Mouse (Mus musculus) heart, embryonic 13.5 days (tissue): Measurements from ENCODE around the gene 4930402H24Rik. TPM values are rescaled to one million over a fixed set of nuclear protein-coding genes. Genes with fewer than 3 reads are reported as not detected.

ENCODE experiments used
- ATAC-seq: fragments of 200-750 bp; cut with Nextera tagmentation; 2 replicates; pipeline ENCODE4 v1.8.0; 2017; ENCODE audit warnings: moderate TSS enrichment; ENCODE audit not compliant: insufficient number of reproducible peaks, low FRiP score, low TSS enrichment; ENCODE audit errors: extremely low read depth
- H3K27ac ChIP-seq: fragments of 300-500 bp; sonication (generic); replicated peaks from 2 replicates; pipeline ENCODE4 v1.5.1; 2015; ENCODE audit warnings: moderate library complexity, mild to moderate bottlenecking, inconsistent platforms
- H3K27me3 ChIP-seq: fragments of 300-500 bp; sonication (generic); replicated peaks from 2 replicates; pipeline ENCODE4 v1.6.1; 2015; ENCODE audit warnings: mild to moderate bottlenecking, inconsistent platforms
- H3K36me3 ChIP-seq: fragments of 300-500 bp; sonication (generic); 2 replicates; pipeline ENCODE4 v1.6.1; 2015; ENCODE audit warnings: mild to moderate bottlenecking, inconsistent platforms
- H3K4me1 ChIP-seq: fragments of 300-500 bp; sonication (generic); 2 replicates; pipeline ENCODE4 v1.6.1; 2015; ENCODE audit warnings: inconsistent platforms
- H3K4me2 ChIP-seq: fragments of 300-500 bp; sonication (generic); 2 replicates; pipeline ENCODE4 v1.6.1; 2015; ENCODE audit warnings: inconsistent platforms, mild to moderate bottlenecking, moderate library complexity
- H3K4me3 ChIP-seq: fragments of 300-500 bp; sonication (generic); 2 replicates; pipeline ENCODE4 v1.5.1; 2015; ENCODE audit warnings: moderate library complexity, mild to moderate bottlenecking, inconsistent platforms
- H3K9ac ChIP-seq: fragments of 300-500 bp; sonication (generic); 2 replicates; pipeline ENCODE4 v1.6.1; 2015; ENCODE audit warnings: inconsistent platforms, mild to moderate bottlenecking, moderate library complexity
- H3K9me3 ChIP-seq: fragments of 300-500 bp; sonication (generic); 2 replicates; pipeline ENCODE4 v1.6.1; 2016; ENCODE audit warnings: inconsistent platforms
- WGBS: fragments of 180-500 bp; shearing (Covaris S2); methylation state at CpG from one replicate; pipeline ENCODE4 v1.1.7; 2015; ENCODE audit warnings: mixed read lengths; 5-methylcytosine and 5-hydroxymethylcytosine counted together
- polyA plus RNA-seq: library from polyadenylated mRNA; unstranded; fragments of >200 nt; fragmentation: Nextera tagmentation; extraction: Ambion mirVana; gene quantifications from 2 replicates; pipeline ENCODE4 v1.2.1, GENCODE M21; 2015

4930402H24Rik gene
- polyA plus RNA-seq, 1 experiment from 2014 or later, result 44.5 TPM

DNA sequence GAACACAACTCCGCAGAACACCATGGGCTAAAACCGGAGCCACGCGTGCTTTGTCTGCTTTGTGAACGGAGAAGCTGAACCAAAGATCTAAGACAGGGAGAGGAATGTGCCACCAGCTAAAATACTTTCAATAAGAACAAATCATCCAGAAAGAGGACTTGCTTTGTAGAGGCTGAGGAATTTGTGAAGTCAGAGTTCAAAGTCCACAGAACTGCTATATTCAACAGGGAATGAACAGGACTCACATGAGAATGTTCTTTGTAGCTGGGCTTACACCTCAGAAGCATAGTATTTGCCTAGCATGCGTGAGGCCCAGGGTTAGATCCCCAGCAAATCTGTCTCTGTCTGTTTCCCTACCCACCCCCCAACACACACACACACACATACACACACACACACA lies 145.3 kb downstream of the 4930402H24Rik start:
- no peak for ATAC-seq
- Histone ChIP-seq H3K9ac (no peak overlapping the region), H3K36me3 (peaks cover 85% of the 10 kb centered on the region), H3K9me3 (no peaks in the 10 kb centered on the region), H3K27ac (peak overlapping the region; percentile 39; the same call in 1 of the 2 replicates), H3K4me2 (no peak overlapping the region), H3K4me1 (peaks cover 10% of the 10 kb centered on the region), H3K27me3 (no peaks in the 10 kb centered on the region), H3K4me3 (no peak overlapping the region)
- 89% methylated on average over 6 of the region's 6 CpGs for WGBS

DNA sequence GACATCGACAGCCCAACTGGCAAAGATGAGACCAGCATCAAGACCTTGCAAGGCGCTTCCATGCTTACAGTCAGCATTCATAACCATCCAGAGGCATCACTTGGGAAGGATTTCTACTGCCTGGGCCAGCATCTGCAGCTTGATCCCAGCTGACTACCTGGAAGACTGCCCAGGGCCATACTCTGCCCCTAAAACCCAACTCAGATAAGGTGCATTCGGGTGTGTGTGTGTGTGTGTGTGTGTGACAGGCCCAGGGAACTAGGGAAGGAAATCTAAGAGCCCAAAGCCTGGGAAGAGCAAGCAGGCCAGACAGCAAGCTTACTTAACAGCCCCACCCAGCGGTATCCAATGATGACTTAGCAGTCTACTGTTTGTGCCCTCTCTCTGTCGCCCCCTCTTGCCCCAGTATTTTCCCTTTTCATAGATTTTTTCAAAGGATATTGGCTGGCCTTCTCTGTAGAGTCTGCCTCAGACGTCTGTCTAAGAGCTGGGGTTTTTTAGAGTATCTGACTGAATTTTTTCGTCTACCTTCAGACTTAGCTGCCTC lies 151.1 kb downstream of the 4930402H24Rik start:
- H3K36me3 ChIP-seq, result peaks cover 61% of the 10 kb centered on the region
- WGBS, result 50% methylated on average over 7 of the region's 7 CpGs

DNA sequence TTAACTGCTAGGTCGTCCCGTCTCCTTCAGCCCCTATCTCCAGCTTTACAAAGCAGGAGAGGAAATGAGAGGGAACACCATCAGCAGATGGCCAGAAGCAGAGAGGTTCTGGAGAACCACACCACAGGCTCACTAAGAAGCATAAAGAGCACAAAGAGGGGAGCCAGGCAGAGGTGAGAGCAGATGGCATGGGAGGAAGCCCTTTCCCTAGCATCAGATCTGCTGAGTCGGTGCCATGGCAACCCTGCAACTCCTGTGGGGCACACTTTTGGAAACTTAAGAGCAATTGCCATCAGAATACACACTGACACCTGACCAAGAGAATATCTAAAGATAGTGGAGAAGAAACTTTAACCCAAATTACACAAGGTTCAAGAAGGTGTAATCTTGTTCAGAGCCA lies 151.6 kb downstream of the 4930402H24Rik start:
- 70% methylated on average over 3 of the region's 3 CpGs for WGBS
- Histone ChIP-seq H3K4me3 (no peak overlapping the region), H3K9me3 (no peaks in the 10 kb centered on the region), H3K27me3 (no peaks in the 10 kb centered on the region), H3K36me3 (peaks cover 63% of the 10 kb centered on the region), H3K27ac (no peak overlapping the region), H3K4me2 (no peak overlapping the region), H3K4me1 (peaks cover 10% of the 10 kb centered on the region; the same call in 1 of the 2 replicates), H3K9ac (no peak overlapping the region)
- no peak for ATAC-seq

More for the DNA sequence above, 151.1 kb downstream of the 4930402H24Rik start:
- Histone ChIP-seq H3K4me1 (peaks cover 10% of the 10 kb centered on the region; the same call in 1 of the 2 replicates), H3K27me3 (no peaks in the 10 kb centered on the region), H3K9me3 (no peaks in the 10 kb centered on the region), H3K4me3 (no peak overlapping the region), H3K27ac (no peak overlapping the region), H3K4me2 (no peak overlapping the region), H3K9ac (no peak overlapping the region)
- ATAC-seq, result no peak

DNA sequence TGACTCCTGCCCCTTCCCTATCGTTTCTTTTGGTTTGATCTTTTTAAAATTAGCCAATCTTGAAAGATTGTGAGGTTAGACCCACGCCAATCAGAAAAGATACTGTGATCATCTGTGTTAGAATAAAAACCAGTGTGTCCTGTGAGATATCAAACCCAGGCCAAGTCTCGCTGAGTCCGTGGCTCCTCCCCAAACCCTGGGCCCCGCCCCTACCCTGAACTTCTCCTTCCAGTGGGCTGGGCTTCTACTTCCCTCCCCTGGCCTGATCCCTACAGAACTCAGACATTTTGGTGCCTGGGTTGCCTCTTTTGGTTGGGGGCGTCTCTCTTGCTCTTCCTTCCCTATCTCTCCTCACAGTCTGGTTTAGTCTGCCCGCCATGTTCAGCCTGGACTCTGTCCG lies 155.8 kb downstream of the 4930402H24Rik start:
- 53% methylated on average over 8 of the region's 8 CpGs for WGBS
- H3K4me1 ChIP-seq, result peaks cover 4% of the 10 kb centered on the region; the same call in 1 of the 2 replicates

DNA sequence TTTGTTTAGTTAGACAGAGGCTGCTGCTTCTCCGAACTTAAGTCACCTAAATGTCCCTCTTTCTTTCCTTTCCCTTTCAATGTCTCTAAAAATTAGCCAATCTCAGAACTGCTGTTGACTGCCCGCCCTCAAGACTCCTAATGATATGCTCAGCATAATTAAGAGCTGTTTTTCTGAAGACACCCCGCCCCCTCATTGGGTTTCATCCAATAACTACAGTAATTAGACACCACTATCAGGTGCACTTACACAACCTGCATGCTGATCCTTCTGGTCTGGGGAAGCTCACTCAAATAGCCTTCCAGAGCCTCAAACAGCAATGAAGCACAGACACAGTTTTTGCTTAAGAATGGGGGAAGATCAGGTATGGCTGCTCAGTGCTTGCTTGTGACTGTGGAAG lies 156.5 kb downstream of the 4930402H24Rik start:
- Histone ChIP-seq H3K27ac (no peak overlapping the region), H3K36me3 (peaks cover 82% of the 10 kb centered on the region), H3K9me3 (0 out of 2 replicates have a peak, but pooled peaks cover 9% of the 10 kb centered on the region), H3K4me1 (no peaks in the 10 kb centered on the region), H3K9ac (no peak overlapping the region), H3K27me3 (no peaks in the 10 kb centered on the region), H3K4me2 (no peak overlapping the region), H3K4me3 (no peak overlapping the region)
- WGBS, result 88% methylated on average over 3 of the region's 3 CpGs
- ATAC-seq, result no peak

More for the DNA sequence above, 155.8 kb downstream of the 4930402H24Rik start:
- no peaks in the 10 kb centered on the region for H3K27me3 ChIP-seq
- peaks cover 75% of the 10 kb centered on the region for H3K36me3 ChIP-seq
- H3K27ac ChIP-seq, result no peak overlapping the region
- 0 out of 2 replicates have a peak, but pooled peaks cover 6% of the 10 kb centered on the region for H3K9me3 ChIP-seq
- H3K4me2 ChIP-seq, result no peak overlapping the region
- H3K4me3 ChIP-seq, result no peak overlapping the region
- ATAC-seq, result no peak
- no peak overlapping the region for H3K9ac ChIP-seq

DNA sequence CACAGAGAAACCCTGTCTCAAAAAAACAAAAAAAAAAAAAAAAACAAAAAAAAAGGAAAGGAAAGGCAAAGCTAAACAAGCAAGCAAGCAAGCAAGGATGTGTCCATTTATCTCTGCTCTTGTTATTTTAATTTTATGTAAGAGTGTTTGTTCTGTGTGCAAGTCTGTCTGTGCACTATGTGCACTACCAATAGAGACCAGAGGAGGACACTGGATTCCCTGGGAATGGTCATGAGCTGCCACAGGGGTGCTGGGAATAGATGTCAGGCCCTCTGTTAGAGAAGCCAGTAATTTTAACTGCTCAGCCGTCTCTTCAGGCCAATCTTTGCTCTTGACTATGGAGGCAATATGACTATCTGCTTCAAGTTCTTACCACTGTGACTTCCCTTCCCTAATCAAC lies 162.6 kb downstream of the 4930402H24Rik start:
- no peak overlapping the region for H3K4me2 ChIP-seq
- no peak overlapping the region for H3K9ac ChIP-seq
- ATAC-seq, result no peak
- WGBS, result 89% methylated on average over 1 of the region's 1 CpGs
- H3K27ac ChIP-seq, result no peak overlapping the region
- H3K4me3 ChIP-seq, result no peak overlapping the region
- H3K36me3 ChIP-seq, result peaks cover 100% of the 10 kb centered on the region
- H3K27me3 ChIP-seq, result no peaks in the 10 kb centered on the region
- peaks cover 14% of the 10 kb centered on the region; the same call in 1 of the 2 replicates for H3K9me3 ChIP-seq
- H3K4me1 ChIP-seq, result no peaks in the 10 kb centered on the region

DNA sequence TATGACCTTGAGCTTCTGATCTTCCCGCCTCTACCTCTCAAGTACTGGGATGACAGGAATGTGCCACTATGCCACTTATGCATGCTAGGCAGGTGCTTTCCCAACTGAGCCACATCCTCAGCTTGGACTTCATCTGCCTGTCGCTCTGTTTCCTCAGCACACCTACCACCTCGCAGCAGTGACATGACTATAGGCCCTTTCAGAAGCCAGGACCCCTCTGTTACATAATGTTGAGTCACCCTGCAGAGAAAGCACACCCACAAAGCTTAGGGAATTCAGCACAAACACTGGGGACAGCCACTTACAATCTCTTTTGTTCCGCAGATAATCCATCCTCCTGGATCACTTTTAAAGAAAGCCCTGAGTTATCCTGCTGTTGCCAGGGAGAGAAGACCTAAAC lies 166.1 kb downstream of the 4930402H24Rik start:
- ATAC-seq, result no peak
- H3K27me3 ChIP-seq, result no peaks in the 10 kb centered on the region
- H3K4me3 ChIP-seq, result no peak overlapping the region
- H3K9me3 ChIP-seq, result peaks cover 4% of the 10 kb centered on the region; the same call in 1 of the 2 replicates
- H3K4me2 ChIP-seq, result no peak overlapping the region
- no peaks in the 10 kb centered on the region for H3K4me1 ChIP-seq
- H3K9ac ChIP-seq, result no peak overlapping the region
- H3K36me3 ChIP-seq, result peaks cover 99% of the 10 kb centered on the region
- 53% methylated on average over 4 of the region's 4 CpGs for WGBS
- no peak overlapping the region for H3K27ac ChIP-seq

DNA sequence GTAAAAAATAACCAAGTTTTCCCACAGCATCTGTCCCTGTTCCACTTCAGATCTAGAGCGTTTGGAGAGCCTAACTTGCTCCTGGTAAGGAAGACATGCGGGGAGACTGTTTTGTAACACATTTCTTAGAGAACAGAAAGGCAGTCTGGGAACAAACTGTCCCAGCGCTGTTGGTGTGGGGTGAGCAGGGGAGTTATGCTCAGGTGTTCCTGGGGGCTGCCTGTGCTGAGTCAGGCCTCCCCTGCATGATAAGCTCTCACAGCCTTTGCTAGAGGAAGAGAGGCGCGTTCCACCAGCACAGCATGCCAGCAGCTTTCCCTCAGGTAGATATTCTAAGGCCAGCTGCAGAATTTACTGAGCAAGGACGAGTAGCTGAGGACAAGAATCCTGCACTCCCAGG lies 168.2 kb downstream of the 4930402H24Rik start:
- Histone ChIP-seq H3K27me3 (no peaks in the 10 kb centered on the region), H3K4me1 (no peaks in the 10 kb centered on the region), H3K4me3 (no peak overlapping the region), H3K9ac (no peak overlapping the region), H3K9me3 (no peaks in the 10 kb centered on the region), H3K4me2 (no peak overlapping the region), H3K36me3 (peaks cover 99% of the 10 kb centered on the region), H3K27ac (no peak overlapping the region)
- WGBS, result 71% methylated on average over 6 of the region's 6 CpGs
- no peak for ATAC-seq

DNA sequence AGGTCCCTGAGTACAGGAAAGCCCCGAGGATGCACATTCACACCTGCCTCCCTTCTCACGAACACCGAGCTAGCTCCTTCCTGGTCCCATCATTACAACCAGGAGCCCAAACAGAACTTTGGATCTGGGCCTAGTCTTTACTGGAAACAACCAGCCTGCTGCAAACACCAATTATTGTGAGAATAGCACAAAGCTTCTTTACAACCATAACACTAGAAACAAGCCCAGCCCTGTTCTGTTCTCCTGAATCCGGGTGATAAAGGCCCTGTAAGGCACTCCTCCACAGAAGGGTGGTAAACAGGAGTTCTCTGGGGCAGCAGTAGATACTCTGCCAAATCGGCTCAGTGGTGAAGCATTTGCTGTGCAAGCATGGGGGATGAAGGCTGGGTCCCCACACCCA lies 170.9 kb downstream of the 4930402H24Rik start:
- H3K4me2 ChIP-seq, result no peak overlapping the region
- no peak for ATAC-seq
- H3K36me3 ChIP-seq, result peaks cover 97% of the 10 kb centered on the region
- no peak overlapping the region for H3K27ac ChIP-seq
- no peaks in the 10 kb centered on the region for H3K4me1 ChIP-seq
- no peak overlapping the region for H3K4me3 ChIP-seq
- H3K9ac ChIP-seq, result no peak overlapping the region
- H3K27me3 ChIP-seq, result no peaks in the 10 kb centered on the region
- WGBS, result 76% methylated on average over 5 of the region's 5 CpGs
- no peaks in the 10 kb centered on the region for H3K9me3 ChIP-seq

DNA sequence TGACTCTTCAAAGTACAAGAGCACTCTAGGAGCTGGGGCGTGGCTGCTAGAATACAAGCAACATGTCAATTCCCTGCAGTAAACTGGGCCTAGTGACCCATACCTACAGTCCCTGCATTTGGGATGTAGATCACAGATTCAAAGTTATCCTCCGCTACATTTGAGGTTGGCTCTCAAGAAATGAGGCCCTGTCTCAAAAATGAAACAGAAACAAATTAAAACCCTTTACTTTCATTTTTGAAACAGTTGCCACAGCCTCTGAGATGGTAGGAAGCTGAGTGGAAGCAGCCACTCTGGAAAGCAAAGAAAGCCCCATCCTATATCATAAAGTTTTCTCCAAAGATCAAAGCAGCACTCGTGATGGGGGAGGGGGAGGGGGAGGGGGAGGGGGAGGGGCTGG lies 172.8 kb downstream of the 4930402H24Rik start:
- Histone ChIP-seq H3K9ac (no peak overlapping the region), H3K4me3 (no peak overlapping the region), H3K27ac (no peak overlapping the region), H3K4me2 (no peak overlapping the region), H3K9me3 (no peaks in the 10 kb centered on the region), H3K36me3 (peaks cover 97% of the 10 kb centered on the region), H3K27me3 (no peaks in the 10 kb centered on the region), H3K4me1 (no peaks in the 10 kb centered on the region)
- WGBS, result 91% methylated on average over 2 of the region's 3 CpGs
- ATAC-seq, result no peak

DNA sequence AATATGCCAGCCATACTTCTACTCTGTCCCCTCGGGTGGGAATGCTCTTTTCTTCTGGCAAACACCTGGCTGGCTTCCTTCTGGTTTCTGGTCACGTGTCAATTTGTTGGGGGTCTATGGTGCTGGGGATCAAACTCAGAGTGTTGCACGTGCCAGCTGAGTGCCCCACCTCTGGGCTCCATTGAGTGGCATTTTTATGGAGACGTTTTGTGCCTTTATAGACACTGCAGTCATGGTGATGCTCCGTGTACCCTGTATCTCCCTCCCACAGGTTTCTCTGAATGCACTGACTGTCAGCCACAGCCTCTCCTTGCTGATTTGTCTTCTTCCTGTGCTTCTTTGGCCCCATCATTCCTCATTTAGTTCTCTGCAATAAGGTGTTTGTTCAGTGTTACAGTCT lies 174.4 kb downstream of the 4930402H24Rik start:
- H3K9me3 ChIP-seq, result 0 out of 2 replicates have a peak, but pooled peaks cover 4% of the 10 kb centered on the region
- H3K9ac ChIP-seq, result no peak overlapping the region
- no peak for ATAC-seq
- 64% methylated on average over 5 of the region's 5 CpGs for WGBS
- H3K27ac ChIP-seq, result no peak overlapping the region
- no peak overlapping the region for H3K4me2 ChIP-seq
- no peaks in the 10 kb centered on the region for H3K27me3 ChIP-seq
- H3K4me3 ChIP-seq, result no peak overlapping the region
- H3K4me1 ChIP-seq, result no peaks in the 10 kb centered on the region
- peaks cover 98% of the 10 kb centered on the region for H3K36me3 ChIP-seq

DNA sequence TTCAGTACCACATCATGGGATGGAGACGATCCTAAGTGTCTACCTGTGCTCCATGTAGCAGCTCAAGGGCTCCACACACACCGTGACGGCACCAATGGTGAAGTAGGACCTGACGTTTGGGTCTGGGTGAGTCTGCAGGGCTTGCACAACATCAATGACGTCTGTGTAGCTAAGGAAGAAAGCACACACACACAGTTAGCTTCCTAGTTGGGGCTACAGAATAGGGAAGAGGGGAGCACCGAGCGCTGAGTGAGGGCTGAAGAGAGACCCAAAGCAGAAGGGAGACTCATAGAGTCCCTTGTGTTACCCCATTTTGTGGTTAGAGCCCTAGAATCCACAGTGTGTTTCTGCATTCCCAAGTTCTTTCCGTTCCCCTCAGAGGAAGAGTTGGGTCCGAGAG lies 175.5 kb downstream of the 4930402H24Rik start:
- no peak overlapping the region for H3K27ac ChIP-seq
- no peak overlapping the region for H3K9ac ChIP-seq
- no peaks in the 10 kb centered on the region for H3K27me3 ChIP-seq
- no peak for ATAC-seq
- 0 out of 2 replicates have a peak, but pooled peaks cover 4% of the 10 kb centered on the region for H3K9me3 ChIP-seq
- H3K4me1 ChIP-seq, result no peaks in the 10 kb centered on the region
- H3K4me2 ChIP-seq, result no peak overlapping the region
- no peak overlapping the region for H3K4me3 ChIP-seq
- H3K36me3 ChIP-seq, result peaks cover 98% of the 10 kb centered on the region
- 79% methylated on average over 9 of the region's 9 CpGs for WGBS
